Mouse (Mus musculus) ES-Bruce4 (cell line): ENCODE data around the gene Cdca3.

ENCODE experiments used
- CTCF ChIP-seq: IDR thresholded peaks from one replicate; pipeline ENCODE4 v1.8.1; 2011; ENCODE audit warnings: low read depth, low read length
- EP300 ChIP-seq: IDR thresholded peaks from 2 replicates; pipeline ENCODE4 v1.6.1; 2011; ENCODE audit warnings: low read depth, low read length; ENCODE audit not compliant: insufficient read depth
- POLR2A ChIP-seq: IDR thresholded peaks from one replicate; pipeline ENCODE4 v1.8.1; 2011; ENCODE audit warnings: low read length; ENCODE audit not compliant: insufficient read depth

GRCm38 (mm10) chr6:124836411-124836810 is 7.1 kb downstream of the Cdca3 start:
- TF ChIP-seq CTCF (no peak), EP300 (no peak), POLR2A (no peak)
